Mouse (Mus musculus): ENCODE measurements around the gene Acd.

Gene Acd

GRCm38 (mm10) chr8:105648929-105649328, 52.0 kb downstream of the Acd start:
- peak; percentile 34 for DNase-seq (ENCODE audit: low read depth)
